Mouse (Mus musculus) left cerebral cortex, adult 18-20 months (tissue): ENCODE results near the gene Nrbf2. TPM values are rescaled to one million over a fixed set of nuclear protein-coding genes. Genes with fewer than 3 reads are reported as not detected.

Experiments
- DNase-seq, 2 experiments: peaks; one replicate each; pipeline ENCODE4 v3.0.0; 2021 to 2022; ENCODE audit warnings: low spot score in 2 of 2, mixed read lengths in 1 of 2
- total RNA-seq, 2 experiments: library from RNA; stranded (reverse); gene quantifications; 2 replicates each; pipeline ENCODE4 v1.2.3; 2021

Nrbf2 gene
- total RNA-seq, 2 experiments from 2014 or later, result 18.6 to 19.0 TPM

DNA sequence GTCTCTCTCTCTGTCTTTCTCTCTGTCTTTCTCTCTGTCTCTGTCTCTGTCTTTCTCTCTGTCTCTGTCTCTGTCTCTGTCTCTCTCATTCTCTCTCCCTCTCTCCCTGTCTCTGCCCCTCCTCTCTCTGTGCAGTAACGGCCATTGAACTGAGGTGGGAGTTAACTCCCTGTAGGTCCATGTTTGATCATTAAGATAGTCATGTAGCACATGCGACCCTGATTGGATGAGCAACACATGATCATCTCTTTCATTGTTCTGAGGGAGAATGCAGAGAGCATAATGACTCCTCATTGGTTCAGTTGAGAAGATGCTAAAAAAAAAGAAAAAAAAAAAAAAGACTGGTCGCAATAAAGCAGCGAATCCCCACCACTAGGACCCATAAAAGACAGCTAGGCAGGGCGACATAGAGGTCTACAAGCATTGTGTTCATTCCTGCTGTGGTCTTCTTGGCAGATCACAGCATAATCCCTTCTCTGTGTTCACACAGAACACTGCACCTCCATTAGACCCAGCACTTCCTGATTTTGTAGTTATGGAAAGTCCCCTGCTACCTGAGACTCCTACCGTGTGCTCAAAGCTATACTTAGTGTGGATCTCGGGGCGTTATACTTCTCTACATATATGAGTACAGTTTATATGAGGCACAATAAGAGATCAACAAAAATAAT lies 11.5 kb upstream of the Nrbf2 start:
- DNase-seq, result no peak

DNA sequence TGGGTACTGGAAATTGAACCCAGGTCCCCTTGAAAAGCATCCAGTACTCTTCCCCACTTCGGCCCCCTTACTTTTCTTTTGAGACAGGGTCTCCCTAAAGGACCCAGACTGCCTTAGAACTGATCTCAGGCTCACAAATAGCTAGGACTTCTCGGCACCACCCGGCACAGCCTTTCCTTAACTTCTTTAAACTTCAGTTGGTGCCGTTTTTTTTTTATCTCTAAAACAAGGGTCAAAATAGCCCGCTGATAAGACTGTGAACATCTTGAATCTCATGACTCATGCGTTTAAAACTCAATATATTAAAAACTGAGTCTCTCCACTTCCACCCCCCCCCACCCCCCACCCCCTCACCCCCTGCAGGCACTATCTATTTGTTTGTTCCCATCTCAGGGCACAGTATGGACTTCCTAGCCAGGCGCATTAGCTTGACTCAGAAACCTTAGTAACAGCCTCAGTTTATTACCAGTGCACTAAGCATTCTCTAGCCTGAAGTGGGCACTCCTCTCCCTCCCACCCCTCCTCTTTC lies 10.9 kb upstream of the Nrbf2 start:
- DNase-seq, result no peak

DNA sequence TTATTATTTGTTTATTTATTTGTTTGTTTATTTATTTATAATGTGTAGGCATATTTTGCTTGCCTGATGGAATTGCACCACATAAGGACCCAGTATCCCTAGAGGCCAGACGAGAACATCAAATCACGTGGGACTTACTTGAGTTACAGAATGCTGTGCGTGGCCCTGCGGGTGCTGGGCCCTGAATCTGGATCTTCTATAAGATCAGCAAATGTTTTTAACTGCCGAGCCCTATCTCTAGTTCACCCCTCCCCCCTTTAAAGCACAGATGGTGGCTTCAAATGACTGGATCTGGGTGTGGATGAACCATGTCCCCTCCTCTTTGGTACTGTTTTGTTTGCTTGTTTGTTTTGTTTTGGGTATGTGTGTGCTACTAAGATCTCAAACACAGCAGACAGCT lies 10.2 kb upstream of the Nrbf2 start:
- DNase-seq, result no peak

DNA sequence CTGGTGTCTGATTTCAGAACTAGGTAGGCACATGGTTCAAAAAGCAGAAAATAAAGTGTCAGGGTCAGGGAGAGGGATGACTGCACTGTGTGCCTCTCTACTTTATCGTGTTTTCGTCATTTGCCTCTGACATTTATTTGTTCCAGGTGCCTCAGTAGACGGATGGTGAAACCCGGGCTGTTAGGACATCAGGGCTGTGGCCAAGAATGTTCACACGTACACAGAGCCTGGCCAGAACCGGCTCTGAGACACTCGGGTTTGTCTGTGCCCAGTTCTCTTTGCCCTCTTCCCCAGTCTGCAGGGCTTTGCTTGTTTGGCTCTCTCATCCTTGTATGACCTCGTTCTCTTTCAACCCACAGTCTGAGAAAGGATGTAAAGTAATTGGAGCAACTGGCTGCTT lies 6.0 kb upstream of the Nrbf2 start:
- no peak for DNase-seq

DNA sequence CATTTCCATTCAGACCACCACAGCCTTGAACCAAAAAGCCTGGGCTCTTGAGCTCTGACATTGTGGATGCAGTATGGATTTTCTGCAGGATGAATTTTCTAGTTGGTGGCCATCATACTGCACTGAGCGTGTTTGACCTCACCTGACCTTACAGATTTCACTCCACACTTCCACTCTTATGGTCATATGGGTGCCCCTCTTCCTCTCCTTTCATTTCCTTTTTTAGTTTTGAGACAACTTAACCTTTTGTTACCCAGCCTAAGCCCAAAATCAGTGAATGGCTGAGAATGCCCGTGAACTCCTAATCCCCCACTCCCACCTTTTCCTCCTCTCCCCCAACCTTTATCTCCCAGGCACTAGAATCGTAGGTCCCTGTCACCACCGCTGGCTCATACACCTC lies 5.5 kb upstream of the Nrbf2 start:
- DNase-seq, result no peak

DNA sequence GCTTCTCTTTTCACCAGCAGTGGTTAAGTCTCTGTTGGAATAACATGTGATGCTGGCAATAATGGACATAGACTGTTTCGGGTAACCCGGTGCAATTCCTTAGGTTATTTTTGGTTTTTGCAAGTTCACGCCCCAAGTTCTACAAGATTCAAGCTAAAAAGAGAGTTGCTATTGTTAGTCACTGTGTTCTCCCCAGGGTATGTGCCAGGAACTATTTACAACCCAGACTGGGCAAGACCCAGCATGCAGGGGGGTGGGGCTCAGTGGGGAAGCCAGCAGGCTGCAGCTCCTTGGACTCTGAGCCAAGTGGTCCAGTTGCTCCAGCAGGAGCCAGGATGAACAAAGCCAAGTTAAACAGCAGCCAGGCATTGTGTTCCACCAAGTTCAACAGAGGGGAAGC lies 2.8 kb upstream of the Nrbf2 start:
- peak; percentile 48 to 55 for DNase-seq

DNA sequence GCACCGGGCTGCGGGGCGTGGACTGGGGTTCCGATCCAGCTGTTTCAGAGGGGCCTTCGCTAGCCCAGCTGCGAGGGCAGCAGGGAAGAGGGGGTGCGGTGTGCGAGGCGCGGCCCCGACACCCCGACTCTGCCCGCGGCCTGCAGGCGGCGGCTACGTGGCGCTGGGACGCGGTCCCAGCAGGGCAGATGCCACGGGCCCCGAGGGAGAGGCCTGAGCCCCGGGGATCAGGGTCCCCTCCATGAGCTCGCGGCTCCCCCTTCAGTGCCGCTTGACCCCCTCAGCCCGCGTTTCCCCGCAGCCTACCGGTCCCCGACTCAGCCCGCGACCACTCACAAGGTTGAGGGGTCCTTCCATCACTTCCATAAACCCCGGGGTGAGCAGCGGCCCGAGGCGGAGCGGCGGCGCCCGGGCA lies 337 bp downstream of the Nrbf2 start:
- peak; percentile 8 to 15 for DNase-seq

DNA sequence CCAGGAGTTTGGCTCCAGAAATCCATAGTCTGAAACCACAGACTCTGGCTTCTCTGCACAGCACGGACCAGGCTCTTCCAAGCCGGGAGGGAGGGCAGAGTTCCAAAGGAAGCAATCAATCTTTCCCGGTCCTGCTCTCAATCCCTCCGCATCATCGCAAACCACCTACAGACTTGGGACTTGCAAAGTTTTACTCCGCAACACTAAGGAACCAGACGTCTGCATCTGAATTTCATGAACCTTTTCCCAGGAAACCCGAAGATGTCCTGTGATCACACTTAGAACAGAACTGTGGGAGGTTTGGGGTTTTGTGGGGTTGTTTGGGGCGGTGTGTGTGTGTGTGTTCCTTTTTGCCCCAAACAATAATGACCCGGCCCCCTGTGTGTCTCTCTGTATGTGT lies 794 bp downstream of the Nrbf2 start:
- no peak for DNase-seq

DNA sequence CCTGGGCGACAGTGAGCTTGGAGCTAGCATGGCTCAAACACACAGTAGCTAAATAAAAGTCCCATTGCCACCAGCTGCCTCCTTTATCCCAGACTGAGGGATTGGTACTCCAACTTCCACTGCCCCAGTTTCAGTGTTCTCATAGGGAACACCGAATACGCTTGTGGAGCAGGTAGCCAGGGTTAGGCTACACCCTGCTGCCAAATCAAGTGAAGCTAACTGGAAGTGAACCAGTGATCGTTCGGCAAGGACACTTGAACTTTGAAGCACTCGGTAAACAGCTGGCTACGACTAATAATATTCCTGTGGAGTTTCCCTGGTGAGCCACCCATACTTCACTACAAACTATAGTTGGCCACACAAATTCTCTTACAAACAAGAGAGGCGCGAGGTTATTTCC lies 1.6 kb downstream of the Nrbf2 start:
- DNase-seq, result no peak

DNA sequence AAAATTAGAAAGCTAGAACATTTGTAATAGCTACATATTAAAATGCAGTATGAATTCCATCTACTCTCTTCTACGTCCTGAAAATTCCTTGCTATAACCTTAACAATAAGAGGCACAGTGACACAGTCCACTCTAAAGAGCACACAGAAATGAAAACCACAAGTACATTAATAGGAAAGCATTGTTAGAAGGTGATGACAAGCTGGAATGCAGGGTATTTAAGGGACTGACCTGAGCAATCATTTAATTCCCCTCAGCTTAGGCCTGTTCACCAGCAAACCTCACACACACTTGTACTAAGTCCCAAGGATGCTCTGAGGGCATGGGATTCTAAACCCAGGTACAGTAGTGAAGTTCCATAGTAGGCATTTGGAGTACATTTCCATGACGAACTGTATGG lies 2.6 kb downstream of the Nrbf2 start:
- DNase-seq, result no peak

DNA sequence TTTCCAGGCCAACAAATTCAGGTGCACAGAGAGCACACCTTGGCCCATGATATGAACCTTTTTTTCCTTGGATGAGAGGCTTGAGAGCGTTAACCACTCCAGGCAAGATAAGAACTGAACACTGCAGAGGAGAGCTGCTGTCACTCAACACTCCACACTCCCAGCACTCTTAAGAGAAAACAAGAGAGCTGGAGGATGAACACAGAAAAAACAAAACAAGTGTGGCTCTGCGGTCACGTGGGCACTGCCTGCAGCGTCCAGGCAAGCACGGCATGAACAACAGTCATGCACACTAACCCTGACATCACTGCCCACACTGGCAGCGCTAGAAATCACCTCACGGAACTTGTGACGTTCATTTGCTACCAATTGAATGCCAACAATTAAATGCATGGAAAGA lies 3.3 kb downstream of the Nrbf2 start:
- no peak for DNase-seq

DNA sequence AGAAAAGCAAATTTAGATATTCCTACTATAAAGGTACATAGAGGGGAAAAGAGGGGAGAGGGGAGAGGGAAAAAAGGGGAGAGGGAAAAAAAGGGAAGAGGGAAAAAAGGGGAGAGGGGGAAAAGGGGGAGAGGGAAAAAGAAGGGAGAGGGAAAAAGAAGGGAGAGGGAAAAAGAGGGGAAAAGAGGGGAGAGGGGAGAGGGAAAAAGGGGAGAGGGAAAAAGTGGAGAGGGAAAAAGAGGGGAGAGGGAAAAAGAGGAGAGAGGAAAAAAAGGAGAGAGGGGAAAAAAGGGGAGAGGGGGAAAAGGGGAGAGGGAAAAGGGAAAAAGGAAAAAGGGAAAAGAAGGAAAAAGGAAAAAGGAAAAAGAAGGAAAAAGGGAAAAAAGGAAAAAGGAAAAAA lies 9.2 kb downstream of the Nrbf2 start:
- DNase-seq, result no peak

DNA sequence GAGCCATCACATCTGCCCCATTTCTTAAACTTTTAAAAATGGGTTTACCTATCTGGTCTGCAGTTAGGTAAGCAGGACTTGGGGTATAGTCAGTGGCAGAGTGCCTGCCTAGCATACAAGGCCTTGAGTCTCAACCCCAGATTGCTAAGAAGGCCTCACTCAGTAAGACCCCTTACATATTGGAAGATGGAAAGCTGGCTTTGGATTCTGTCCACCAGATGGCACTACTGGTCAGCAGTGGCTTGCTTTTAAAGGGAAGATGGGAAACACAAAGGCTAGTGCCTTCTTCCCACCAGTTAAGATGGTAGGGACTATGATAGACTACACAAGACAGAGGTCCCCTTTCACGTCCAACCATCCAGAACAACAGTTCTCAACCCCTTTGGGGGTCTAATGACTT lies 20.3 kb downstream of the Nrbf2 start:
- peak in 1 of 2 experiments; percentile 59 for DNase-seq

DNA sequence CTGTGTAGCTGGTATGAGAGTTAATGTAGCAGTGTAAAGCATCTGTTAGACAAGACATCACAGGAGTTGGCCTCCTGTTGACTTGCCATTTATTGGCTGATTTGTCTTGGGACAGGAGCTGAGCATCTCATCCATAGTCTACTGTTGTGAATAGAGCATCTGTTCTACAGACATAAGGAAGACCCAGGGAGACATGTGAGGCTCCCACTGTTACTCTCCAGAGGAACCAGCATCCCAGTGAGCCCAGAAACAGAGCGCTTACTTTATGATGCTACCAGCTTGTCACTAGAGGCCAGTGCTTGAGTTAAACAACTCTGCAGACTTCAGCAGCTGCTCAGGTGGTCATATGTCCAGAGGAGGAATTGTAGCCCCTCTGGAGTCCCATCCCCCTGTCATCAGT lies 32.0 kb downstream of the Nrbf2 start:
- no peak for DNase-seq

DNA sequence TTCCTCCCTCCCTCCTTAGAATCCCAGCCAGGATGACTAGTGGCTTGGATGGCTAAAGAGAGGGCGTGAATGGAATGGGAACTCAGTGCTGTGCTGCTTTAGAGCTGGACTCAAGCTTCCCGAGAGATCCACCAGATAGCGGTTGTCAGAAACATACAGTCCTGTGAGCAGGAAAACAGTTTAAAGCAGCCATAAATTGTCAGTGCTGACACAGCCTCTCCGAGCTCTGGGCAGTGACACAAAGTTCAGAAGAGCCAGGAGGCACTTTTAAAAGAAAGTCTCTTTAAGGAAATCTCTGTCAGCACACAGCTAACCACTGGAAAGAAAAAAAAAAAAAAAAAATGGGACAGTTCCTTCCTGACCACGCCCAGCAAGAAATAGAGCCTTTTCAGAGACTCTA lies 32.8 kb downstream of the Nrbf2 start:
- DNase-seq, result no peak

DNA sequence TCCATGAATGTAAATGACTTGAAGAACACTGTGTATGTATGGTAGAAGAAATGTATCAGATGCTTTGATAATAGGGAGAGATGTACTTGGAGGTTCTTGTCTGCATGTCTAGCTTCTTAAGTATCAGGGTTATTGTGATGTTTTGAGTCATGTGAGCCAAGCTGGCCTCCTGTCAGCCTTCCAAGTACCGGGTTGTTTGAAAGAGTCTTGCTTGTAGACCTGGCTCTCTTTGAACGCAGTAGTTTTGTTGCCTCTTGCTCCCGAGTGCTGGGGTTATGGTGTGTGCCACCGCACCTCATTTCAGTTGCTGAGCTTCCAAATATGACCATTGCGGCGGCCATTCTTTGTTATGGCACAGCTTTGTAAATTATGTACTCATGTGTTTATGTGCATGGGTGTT lies 34.3 kb downstream of the Nrbf2 start:
- DNase-seq, result no peak

DNA sequence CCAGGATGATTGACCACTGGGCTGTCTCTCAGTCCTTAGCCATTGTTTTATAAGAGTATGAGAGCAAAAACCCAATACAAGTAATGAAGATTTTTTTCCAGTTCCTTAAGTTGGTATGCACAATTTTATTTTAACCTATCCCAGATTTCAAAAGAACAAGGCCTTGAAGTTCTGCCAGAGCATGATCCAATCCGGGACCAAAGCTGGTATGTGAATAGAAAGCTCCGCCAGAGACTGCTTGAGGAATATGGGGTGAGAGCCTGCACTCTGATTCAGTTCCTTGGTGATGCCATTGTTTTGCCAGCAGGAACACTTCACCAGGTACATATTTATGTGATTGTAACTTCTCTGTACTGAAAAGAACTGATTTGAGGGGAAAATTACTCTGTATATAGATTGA lies 35.6 kb downstream of the Nrbf2 start:
- peak; percentile 42 to 47 for DNase-seq

DNA sequence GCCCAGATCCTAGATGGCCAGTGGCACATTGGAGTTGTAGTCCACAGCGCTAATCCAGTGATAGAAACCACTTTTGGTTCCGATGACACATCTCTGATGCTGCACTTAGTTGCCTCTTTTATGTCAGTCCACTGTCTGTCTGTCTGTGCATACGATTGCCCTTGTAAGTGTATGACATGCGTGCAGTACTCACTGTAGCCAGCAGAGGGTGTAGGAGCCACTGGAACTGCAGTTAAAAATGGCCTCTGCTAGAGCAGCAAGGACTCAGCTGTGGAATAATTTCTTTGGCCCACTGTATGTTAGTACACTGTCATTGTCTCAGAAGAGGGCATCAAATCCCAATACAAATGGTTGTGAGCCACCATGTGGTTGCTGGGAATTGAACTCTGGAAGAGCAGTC lies 38.0 kb downstream of the Nrbf2 start:
- DNase-seq, result peak in 1 of 2 experiments; percentile 31

DNA sequence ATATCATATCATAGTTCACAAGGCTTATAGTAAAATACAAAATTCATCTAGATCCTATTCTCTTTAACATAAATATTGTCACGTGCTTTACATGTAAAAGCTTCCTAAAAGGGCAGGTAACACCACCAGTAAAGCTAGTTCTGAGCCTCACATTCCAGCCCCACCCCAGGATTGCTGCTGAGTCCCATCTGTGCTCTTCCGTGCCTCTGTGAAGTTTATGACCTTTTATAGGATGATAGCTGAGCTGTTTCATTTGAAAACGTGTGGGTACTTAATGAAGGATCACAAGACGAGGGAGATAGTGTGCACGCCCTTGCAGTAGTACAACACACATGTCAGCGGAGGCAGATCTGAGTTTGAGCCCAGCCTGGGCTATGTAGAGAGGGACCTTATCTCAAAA lies 54.7 kb downstream of the Nrbf2 start:
- no peak for DNase-seq

DNA sequence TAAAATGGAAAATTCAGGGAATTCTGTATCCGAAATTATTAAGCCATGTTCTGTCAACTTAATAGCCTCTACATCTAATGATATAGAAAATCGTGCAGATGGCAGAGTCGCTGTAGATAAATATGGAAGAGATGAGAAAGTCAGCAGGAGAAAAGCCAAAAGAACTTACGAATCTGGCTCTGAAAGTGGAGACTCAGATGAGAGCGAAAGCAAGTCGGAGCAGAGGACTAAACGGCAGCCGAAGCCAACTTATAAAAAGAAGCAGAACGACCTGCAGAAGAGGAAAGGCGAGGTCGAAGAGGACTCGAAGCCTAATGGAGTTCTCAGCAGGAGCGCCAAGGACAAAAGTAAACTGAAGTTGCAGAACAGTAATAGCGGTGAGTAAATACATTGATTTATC lies 58.6 kb downstream of the Nrbf2 start:
- DNase-seq, result no peak

DNA sequence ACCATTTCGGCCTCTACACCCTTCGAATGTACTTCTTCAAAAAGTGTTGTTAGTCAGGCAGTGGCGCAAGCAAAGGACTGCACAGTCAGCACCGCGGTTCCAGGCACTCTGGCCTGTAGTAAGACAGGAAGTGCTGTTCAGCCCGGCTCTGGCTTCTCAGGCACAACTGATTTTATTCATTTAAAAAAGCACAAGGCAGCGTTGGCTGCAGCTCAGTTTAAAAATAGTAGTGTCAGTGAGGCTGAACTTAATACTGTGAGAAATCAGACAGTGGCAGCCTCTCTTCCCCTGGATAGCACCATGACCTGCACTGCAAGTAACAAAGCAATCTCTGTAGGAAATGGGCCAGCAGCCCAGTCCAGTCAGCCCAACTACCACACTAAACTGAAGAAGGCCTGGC lies 59.0 kb downstream of the Nrbf2 start:
- DNase-seq, result peak; percentile 21 to 50

DNA sequence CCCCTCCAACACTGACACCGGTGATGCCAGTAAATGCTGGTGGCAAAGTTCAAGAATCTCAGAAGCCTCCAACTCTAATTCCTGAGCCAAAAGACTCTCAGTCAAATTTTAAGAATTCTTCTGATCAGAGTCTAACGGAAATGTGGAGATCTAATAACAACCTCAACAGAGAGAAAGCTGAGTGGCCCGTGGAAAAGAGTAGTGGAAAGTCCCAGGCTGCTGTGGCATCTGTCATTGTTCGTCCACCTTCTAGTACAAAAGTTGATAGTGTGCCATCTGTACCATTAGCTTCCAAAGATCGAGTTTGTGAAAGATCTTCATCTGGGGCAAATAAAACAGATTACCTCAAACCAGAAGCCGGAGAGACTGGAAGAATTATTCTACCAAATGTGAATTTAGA lies 59.6 kb downstream of the Nrbf2 start:
- no peak for DNase-seq

DNA sequence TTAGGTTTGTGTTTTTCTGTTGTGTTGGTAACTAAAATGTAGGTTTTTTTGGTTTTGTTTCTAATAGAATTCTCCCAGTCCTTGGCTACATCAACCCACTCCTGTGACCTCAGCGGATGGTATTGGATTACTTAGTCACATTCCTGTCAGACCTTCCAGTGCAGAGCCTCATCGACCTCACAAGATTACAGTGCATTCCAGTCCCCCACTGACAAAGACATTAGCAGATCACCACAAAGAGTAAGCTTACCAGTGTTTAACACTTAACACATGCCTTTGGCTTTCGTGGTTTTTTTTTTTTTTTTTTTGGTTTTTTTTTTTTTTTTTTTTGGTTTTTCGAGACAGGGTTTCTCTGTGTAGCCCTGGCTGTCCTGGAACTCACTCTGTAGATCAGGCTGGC lies 61.2 kb downstream of the Nrbf2 start:
- DNase-seq, result no peak

DNA sequence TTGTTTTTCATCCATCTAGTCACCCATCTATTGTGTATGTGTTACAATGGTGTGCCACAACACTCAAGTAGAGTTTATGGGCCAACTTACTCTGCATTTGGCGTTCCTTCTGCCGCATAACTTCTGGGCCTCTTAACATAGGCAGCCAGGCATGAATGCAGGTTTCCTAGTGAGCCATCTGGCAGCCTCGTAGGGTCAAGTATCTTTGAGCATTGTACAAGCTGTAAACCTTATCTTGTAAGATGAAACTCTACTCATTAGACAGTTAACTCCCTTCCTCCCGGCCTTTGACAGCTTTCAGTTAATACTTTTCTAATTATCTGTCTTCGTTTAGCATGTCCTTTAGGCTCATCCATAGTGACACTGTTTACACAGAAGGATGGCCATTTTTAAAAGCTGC lies 63.8 kb downstream of the Nrbf2 start:
- no peak for DNase-seq
